In genomic region chr7:141614329-141614832, GRCm38 (mm10) we compare ENCODE assay signal across 14 mouse cellular contexts. TPM values are rescaled to one million over a fixed set of nuclear protein-coding genes. Genes with fewer than 3 reads are reported as not detected.
DNase-seq lines count a peak whose midpoint lies in the region; ATAC-seq lines count a peak whose summit lies in the region.
"Had no signal": no experiment of that assay in that cellular context is flagged by ENCODE, and none has a peak within 500 bp of the region (broad histone marks: within the 10 kb centered on the region; RNA-seq: fewer than 3 reads in every experiment).

No protein-coding gene starts in this region.

- H3K4me2 ChIP-seq in kidney, embryonic 16.5 days (replicated peaks; ENCODE audit: low read depth, low read length), result no peak overlapping the region
- H3K4me2 ChIP-seq in midbrain, embryonic 16.5 days (ENCODE audit: low read length), result no peak overlapping the region
- H3K4me2 ChIP-seq: forebrain, embryonic 15.5 days; hindbrain, embryonic 15.5 days; stomach, embryonic 15.5 days had no signal

- H3K27me3 ChIP-seq in kidney, embryonic 16.5 days (ENCODE audit: insufficient read depth, low read length), result no peaks in the 10 kb centered on the region
- no peaks in the 10 kb centered on the region for H3K27me3 ChIP-seq in midbrain, embryonic 16.5 days (ENCODE audit: control insufficient read depth, insufficient read depth, low read depth, low read length)
- H3K27me3 ChIP-seq: forebrain, embryonic 15.5 days; hindbrain, embryonic 15.5 days; stomach, embryonic 15.5 days had no signal

- H3K4me1 ChIP-seq in kidney, embryonic 16.5 days (ENCODE audit: insufficient read depth, low read length), result peaks cover 28% of the 10 kb centered on the region
- no peaks in the 10 kb centered on the region for H3K4me1 ChIP-seq in midbrain, embryonic 16.5 days (ENCODE audit: control insufficient read depth, insufficient read depth, low read length)
- H3K4me1 ChIP-seq: forebrain, embryonic 15.5 days; hindbrain, embryonic 15.5 days had no signal

- peaks cover 66% of the 10 kb centered on the region for H3K36me3 ChIP-seq in kidney, embryonic 16.5 days (ENCODE audit: insufficient read depth, low read length)
- H3K36me3 ChIP-seq in midbrain, embryonic 16.5 days (ENCODE audit: control insufficient read depth, insufficient read depth, low read length), result peaks cover 24% of the 10 kb centered on the region

- no peak overlapping the region for H3K4me3 ChIP-seq in kidney, embryonic 16.5 days (ENCODE audit: low read length)
- H3K4me3 ChIP-seq in midbrain, embryonic 16.5 days (ENCODE audit: low read depth, low read length), result no peak overlapping the region
- H3K4me3 ChIP-seq: embryonic facial prominence, embryonic 10.5 days; forebrain, embryonic 15.5 days; hindbrain, embryonic 15.5 days; stomach, embryonic 15.5 days had no signal

- no peaks in the 10 kb centered on the region for H3K9me3 ChIP-seq in kidney, embryonic 16.5 days (ENCODE audit: low read length)
- no peaks in the 10 kb centered on the region for H3K9me3 ChIP-seq in midbrain, embryonic 16.5 days (replicated peaks; ENCODE audit: control insufficient read depth, low read length, poor library complexity, severe bottlenecking)
- H3K9me3 ChIP-seq: embryonic facial prominence, embryonic 10.5 days; forebrain, embryonic 15.5 days; hindbrain, embryonic 15.5 days; stomach, embryonic 15.5 days had no signal

- peak; percentile 64 for DNase-seq in MN1 (ENCODE audit: low spot score)
- DNase-seq in retina, embryonic 14.5 days (ENCODE audit: low spot score), result no peak
- DNase-seq: heart, adult 18-20 months had no signal

- WGBS in kidney, embryonic 16.5 days, result 74% methylated on average over 5 of the region's 5 CpGs
- 86% methylated on average over 5 of the region's 5 CpGs for WGBS in midbrain, embryonic 16.5 days

- H3K27ac ChIP-seq in kidney, embryonic 16.5 days (ENCODE audit: low read length), result peak overlapping the region; percentile 67
- H3K27ac ChIP-seq in midbrain, embryonic 16.5 days (ENCODE audit: low read length), result no peak overlapping the region
- H3K27ac ChIP-seq: embryonic facial prominence, embryonic 10.5 days; forebrain, embryonic 15.5 days; hindbrain, embryonic 15.5 days; stomach, embryonic 15.5 days had no signal

- H3K9ac ChIP-seq in kidney, embryonic 16.5 days (replicated peaks; ENCODE audit: low read length), result no peak overlapping the region
- H3K9ac ChIP-seq in midbrain, embryonic 16.5 days (ENCODE audit: low read depth, low read length), result no peak overlapping the region
- H3K9ac ChIP-seq: forebrain, embryonic 15.5 days; hindbrain, embryonic 15.5 days; stomach, embryonic 15.5 days had no signal

- peak; percentile 83 for ATAC-seq in common myeloid progenitor, adult 5-6 weeks (replicated peaks; ENCODE audit: low read depth, poor library complexity, severe bottlenecking)
- peak; percentile 77 for ATAC-seq in kidney, embryonic 16.5 days (ENCODE audit: low FRiP score, low TSS enrichment)
- ATAC-seq in megakaryocyte progenitor cell, adult 5-6 weeks (replicated peaks; ENCODE audit: poor library complexity), result peak; percentile 98
- no peak for ATAC-seq in monocyte, adult 5-6 weeks (replicated peaks; ENCODE audit: insufficient number of reproducible peaks, low FRiP score, low TSS enrichment, poor library complexity, severe bottlenecking)
- no peak for ATAC-seq in midbrain, embryonic 16.5 days
- ATAC-seq: forebrain, embryonic 15.5 days had no signal

RNA-seq across cellular contexts. Expression of gene Muc6, which starts 40.7 kb away (rescaled TPM):
- 0.18 TPM in 1 of 2 replicates, not detected in the other for total RNA-seq in common myeloid progenitor, adult 5-6 weeks (2017)
- polyA plus RNA-seq in kidney, embryonic 16.5 days (2015; fragmentation: Nextera tagmentation; extraction: Ambion mirVana), result 0.24 and 0.26 TPM in 2 replicates
- 0.37 and 0.77 TPM in 2 replicates for total RNA-seq in megakaryocyte progenitor cell, adult 5-6 weeks (2015)
- 0.08 and 0.10 TPM in 2 replicates for total RNA-seq in megakaryocyte progenitor cell, adult 5-6 weeks (2017)
- total RNA-seq in monocyte, adult 5-6 weeks (2017), result 0.10 to 0.21 TPM in 2 of 3 replicates, not detected in the other
- polyA plus RNA-seq in midbrain, embryonic 16.5 days (2015; fragmentation: Nextera tagmentation; extraction: Ambion mirVana), result 0.23 and 0.26 TPM in 2 replicates
- total RNA-seq: heart, adult 18-20 months; layer of hippocampus, postnatal 10 days; liver, adult 2 months had no signal
- polyA plus RNA-seq: liver, adult 2 months had no signal

RNA-seq across cellular contexts. Expression of gene Ap2a2, which starts 52.4 kb away (rescaled TPM):
- 26.6 and 27.8 TPM in 2 replicates for total RNA-seq in common myeloid progenitor, adult 5-6 weeks (2017)
- 99.4 and 100 TPM in 2 replicates for polyA plus RNA-seq in kidney, embryonic 16.5 days (2015; fragmentation: Nextera tagmentation; extraction: Ambion mirVana)
- total RNA-seq in megakaryocyte progenitor cell, adult 5-6 weeks (2015), result 18.3 and 20.0 TPM in 2 replicates
- 23.4 and 23.6 TPM in 2 replicates for total RNA-seq in megakaryocyte progenitor cell, adult 5-6 weeks (2017)
- total RNA-seq in monocyte, adult 5-6 weeks (2017), result 39.0 to 52.7 TPM (median 48.6 TPM) in 3 replicates
- 132 and 137 TPM in 2 replicates for polyA plus RNA-seq in midbrain, embryonic 16.5 days (2015; fragmentation: Nextera tagmentation; extraction: Ambion mirVana)

Comparison
In these comparisons a context has a peak if more than half of its experiments do, and no peak if none do; other contexts are left out.
1. ATAC-seq: peak in common myeloid progenitor, adult 5-6 weeks (single experiment), kidney, embryonic 16.5 days (single experiment) and megakaryocyte progenitor cell, adult 5-6 weeks (single experiment); none in monocyte, adult 5-6 weeks (single experiment) and midbrain, embryonic 16.5 days (single experiment).